Mouse (Mus musculus) Muller cell, postnatal 12 days (primary cell): ENCODE data around the gene Nhsl1.
A peak's percentile ranks its signal among the peaks of the same experiment; 100 is the strongest.

Experiments used
- DNase-seq: peaks from one replicate; pipeline ENCODE4 v3.0.0-alpha.2; 2015; ENCODE audit errors: inconsistent ontology term

Nhsl1 gene

GRCm38 (mm10) chr10:18318916-18319481 lies at the start of gene Nhsl1:
Gene Nhsl1, plus strand, starts transcription at chr10:18318985.
- DNase-seq = peak; percentile 81

GRCm38 (mm10) chr10:18276090-18276734 lies 42.6 kb upstream of the Nhsl1 start:
- DNase-seq = no peak

GRCm38 (mm10) chr10:18283991-18284390 lies 34.8 kb upstream of the Nhsl1 start:
- DNase-seq = peak; percentile 7

- DNase-seq = no peak
These were observed 29.3 kb upstream of the Nhsl1 start for GRCm38 (mm10) chr10:18289512-18289911.

- peak; percentile 79 for DNase-seq
These were observed 13.7 kb upstream of the Nhsl1 start for GRCm38 (mm10) chr10:18305106-18305505.

- DNase-seq = no peak
These were observed 3.7 kb upstream of the Nhsl1 start for GRCm38 (mm10) chr10:18315071-18315470.

- no peak for DNase-seq
These were observed 1.3 kb upstream of the Nhsl1 start for GRCm38 (mm10) chr10:18317521-18317920.

- peak; percentile 83 for DNase-seq
These were observed 547 bp upstream of the Nhsl1 start for GRCm38 (mm10) chr10:18317961-18318915.

- DNase-seq = no peak
These were observed 906 bp downstream of the Nhsl1 start for GRCm38 (mm10) chr10:18319691-18320090.

GRCm38 (mm10) chr10:18321861-18322260 lies 3.1 kb downstream of the Nhsl1 start:
- no peak for DNase-seq

GRCm38 (mm10) chr10:18323701-18324100 lies 4.9 kb downstream of the Nhsl1 start:
- DNase-seq = peak; percentile 83

- no peak for DNase-seq
These were observed 9.6 kb downstream of the Nhsl1 start for GRCm38 (mm10) chr10:18328331-18328908.

GRCm38 (mm10) chr10:18329096-18330038 lies 10.6 kb downstream of the Nhsl1 start:
- peak; percentile 95 for DNase-seq

- DNase-seq = no peak
These were observed 11.7 kb downstream of the Nhsl1 start for GRCm38 (mm10) chr10:18330445-18330844.

GRCm38 (mm10) chr10:18333575-18333974 lies 14.8 kb downstream of the Nhsl1 start:
- no peak for DNase-seq

GRCm38 (mm10) chr10:18334176-18334575 lies 15.4 kb downstream of the Nhsl1 start:
- DNase-seq = no peak

- DNase-seq = no peak
These were observed 15.9 kb downstream of the Nhsl1 start for GRCm38 (mm10) chr10:18334734-18335133.

GRCm38 (mm10) chr10:18337725-18338124 lies 18.9 kb downstream of the Nhsl1 start:
- DNase-seq = peak; percentile 62

- DNase-seq = no peak
These were observed 20.6 kb downstream of the Nhsl1 start for GRCm38 (mm10) chr10:18339386-18339785.

- no peak for DNase-seq
These were observed 22.1 kb downstream of the Nhsl1 start for GRCm38 (mm10) chr10:18340930-18341329.
